Mouse (Mus musculus): Measurements from ENCODE around the gene Far2.

Far2 gene

DNA sequence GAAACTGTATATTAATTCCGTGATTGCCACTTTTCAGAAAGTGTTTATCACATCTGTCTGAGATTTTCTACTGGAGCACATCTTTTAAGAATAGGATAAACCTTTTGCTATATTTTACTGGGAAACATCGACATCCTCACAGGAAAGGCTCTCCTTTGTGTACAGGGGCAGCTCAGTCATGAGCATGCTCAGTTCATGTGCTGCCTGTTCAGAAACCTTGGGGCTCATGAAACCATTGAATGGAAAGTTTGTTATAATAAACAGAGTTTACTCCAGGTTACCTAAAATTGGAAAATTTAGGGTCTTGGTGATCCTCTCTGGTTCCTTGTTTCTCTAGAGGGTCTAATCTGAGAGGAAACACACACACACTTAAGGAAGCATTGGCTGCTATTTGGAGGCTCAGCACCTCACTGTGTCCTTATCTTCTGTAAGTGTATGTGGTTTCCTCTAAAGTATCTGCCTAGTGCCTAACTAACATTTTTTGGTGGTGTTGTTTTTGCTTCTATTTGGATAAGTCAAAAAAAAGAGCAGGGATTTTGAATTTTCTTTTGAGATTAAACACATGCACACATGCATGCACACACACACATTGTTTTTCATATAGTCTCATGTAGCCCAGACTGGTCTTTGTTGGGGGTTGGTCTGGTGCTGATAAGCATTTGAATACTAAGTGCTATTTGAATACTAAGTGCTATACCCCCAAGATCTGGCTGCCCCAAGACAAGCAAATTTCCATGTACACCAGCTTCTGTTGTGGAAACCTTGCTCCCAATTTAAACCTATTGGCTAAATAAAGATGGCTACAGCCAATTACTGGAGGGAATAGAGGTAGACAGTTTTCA, 171.4 kb downstream of the Far2 start:
- DNase-seq (ENCODE audit: low read depth, low spot score), result no peak

DNA sequence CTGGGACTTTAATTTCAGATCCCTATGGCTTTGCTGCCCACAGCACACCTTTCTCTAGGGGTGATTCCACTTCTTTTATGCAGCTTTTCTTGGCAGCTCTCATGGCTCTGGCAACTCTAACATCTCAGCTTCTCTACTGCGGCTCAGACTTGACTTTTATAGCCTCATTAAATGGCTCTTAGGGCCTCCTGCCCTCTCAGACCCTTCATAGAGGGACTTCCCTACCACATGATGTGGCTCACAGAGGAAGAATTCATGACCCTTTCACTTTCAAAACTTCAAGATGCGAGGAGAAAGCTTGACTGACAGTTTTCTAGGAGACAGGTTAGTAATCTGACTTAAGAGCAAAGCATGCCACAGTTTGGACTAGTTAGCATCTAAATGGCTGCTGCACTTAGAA, 175.6 kb downstream of the Far2 start:
- no peak for DNase-seq (ENCODE audit: low read depth, low spot score)

DNA sequence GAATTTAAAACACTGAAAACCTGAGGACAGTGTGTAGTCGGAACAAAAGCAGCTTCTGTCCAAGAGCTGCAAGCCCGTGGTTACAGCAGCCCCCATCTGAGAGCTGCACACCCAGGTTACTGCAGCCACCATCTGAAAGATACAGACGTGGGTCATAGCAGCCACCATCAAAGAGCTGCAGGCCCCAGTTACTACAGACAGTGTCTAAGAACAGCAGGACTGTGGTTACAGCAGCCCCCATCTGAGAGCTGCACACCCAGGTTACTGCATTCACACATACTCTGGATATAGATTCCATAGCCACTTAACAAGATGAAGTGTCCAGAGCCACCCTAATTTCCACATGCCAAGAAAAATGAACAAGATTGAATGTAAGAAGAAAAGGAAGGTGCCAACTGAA, 180.5 kb downstream of the Far2 start:
- no peak for DNase-seq (ENCODE audit: low read depth, low spot score)
